Mouse (Mus musculus) regulatory T cell (primary cell): ENCODE measurements around the gene Galntl6.

Experiments used
- in situ Hi-C: fragments of 300-600 bp; cut with MboI, MseI; formaldehyde crosslinking; loops from one replicate; pipeline ENCODE4 v1.15.1; 2025; ENCODE audit warnings: high pct_unique_total_duplicates

Gene Galntl6

DNA sequence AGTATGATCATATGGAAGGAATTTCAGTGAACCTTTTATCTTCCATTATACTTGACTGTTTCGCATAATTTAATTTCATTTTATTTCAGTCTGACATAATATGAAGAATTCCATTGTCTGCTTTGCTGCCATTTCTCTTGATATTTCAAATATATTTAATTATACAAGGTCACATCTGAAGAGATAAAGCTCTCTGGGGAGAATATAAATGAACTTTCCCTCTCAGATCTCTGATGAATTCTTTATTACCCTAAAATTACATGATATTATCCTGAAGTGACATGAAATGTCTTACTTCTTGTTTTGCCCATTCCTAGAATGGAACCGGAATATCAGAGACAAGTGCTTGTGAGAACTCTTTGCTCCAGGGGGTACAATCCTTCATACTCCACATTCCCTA, 647.0 kb downstream of the Galntl6 start:
- in situ Hi-C loops = no loop called here

DNA sequence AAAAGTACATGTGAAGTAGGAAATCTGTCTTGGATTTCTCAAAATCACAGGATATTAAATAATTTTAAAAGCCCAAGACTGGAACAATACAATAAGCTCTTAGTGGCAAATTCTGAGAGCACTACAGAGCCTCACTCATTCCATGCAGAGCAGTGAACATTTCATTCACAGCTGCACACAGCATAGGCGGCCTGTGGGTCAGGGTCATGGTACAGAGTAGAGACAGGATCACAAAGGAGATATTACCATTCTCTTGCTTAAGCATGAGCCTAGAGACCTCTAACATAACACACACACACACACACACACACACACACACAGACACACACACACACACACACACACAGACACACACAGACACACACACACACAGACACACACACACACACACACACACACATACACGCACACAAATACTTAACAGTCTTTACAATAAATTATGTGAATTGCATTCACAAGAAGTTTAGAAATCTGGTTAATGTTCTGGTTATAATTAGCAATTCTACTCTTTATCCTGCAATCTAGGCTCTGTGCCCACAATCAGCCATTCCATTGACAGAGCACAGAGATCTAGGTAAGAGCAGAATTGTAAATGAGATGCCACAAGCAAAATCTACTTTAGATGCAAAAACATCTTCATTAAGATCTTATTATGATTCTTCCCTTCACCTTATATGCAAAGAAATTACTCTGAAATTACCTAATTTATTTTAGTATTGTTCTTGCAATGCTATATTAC, 653.7 kb downstream of the Galntl6 start:
- in situ Hi-C loops = loop anchor here (10.0 kb wide), 1 partner anchor 154 kb away; no protein-coding TSS in a partner anchor

DNA sequence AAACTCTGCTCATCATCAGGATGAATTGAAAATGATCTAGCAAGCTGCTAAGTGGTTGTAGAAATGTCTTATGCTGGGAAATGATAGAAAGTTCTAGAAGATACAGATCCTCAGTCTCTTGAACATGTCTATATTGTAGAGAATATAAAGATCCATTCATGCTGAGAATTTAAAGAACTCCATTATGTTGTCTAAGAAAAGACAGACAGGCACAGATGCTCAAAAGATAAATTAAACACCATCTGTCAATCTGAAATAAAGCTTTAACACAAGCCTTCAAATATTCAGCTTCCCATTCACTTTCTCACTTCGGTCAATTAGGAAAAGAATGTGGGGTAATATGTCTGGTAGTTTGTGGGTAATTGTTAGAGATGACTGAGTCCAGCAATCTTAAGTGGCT, 658.8 kb downstream of the Galntl6 start:
- in situ Hi-C loops = loop anchor here (10.0 kb wide), 1 partner anchor 149 kb away; no protein-coding TSS in a partner anchor

DNA sequence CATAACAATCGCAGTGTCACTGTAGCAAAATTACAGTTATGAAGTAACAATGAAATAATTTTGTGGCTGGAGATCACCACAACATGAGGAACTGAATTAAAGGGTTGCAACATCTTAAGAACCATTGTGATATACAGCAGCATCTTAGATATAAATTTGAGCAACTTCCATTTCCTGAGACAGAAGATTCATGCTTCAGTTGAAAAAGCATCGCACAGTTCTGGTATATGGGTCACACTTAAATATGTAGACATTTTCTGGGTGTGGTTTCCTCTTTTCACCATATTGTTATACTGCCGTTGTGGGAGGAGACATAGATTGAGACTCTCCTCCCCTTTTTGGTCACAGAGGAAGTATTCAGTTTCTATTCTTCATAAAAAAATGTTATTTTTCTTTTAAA, 667.6 kb downstream of the Galntl6 start:
- in situ Hi-C loops = no loop called here

DNA sequence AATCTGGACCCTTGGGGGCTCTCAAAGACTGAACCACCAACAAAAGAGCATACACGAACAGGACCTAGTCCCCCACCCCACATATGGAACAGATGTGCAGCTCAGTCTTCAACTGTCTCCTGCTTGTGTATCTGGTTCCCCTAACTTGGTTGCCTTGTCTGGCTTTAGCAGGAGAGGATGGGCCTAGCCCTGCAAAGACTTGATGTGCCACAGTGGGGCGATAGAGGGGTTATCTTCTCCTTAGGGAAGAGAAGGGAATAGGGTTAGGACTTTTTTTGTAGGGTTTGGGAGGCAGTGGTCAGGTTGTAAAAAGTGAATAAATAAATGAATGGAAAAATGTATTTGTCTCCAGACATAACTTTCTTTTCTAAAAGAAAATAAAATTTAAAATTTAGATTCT, 678.2 kb downstream of the Galntl6 start:
- in situ Hi-C loops = no loop called here

DNA sequence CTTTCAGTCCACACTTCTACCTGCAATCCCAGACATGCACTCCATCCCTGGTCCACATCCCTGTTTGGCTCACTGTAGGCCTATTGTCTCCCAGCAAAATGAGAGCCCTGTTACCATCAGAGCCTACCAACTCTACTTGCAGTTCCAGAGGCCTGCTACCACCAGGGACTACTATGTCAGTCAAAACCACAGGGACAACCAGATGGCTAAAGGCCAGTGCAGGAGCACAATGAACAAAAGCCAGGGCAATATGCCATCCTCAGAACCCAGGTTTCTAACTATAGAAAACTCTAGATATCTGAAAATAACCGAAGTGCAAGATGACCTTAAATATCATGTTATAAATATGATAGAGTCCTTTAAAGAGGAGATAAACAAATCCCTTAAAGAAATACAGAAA, 683.7 kb downstream of the Galntl6 start:
- in situ Hi-C loops = no loop called here

DNA sequence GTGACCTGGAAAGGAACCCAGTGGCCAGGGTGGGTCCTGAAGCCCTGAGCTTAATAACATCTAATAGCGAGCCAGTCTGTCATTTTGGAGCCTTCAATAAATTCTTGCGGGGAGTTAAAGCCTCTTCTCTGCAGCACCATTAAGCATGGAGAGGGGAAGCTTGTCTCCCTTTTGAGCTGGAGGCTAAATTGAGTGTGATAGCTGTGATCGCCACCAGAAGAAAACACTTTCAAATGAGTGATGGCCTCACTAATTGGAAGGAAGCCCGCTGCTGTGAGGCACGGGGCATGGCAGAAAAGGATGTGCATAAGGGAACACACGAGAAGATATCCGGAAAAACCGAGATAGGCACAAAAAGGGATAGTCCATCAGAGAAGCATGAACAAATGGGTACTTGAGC, 694.6 kb downstream of the Galntl6 start:
- in situ Hi-C loops = no loop called here

DNA sequence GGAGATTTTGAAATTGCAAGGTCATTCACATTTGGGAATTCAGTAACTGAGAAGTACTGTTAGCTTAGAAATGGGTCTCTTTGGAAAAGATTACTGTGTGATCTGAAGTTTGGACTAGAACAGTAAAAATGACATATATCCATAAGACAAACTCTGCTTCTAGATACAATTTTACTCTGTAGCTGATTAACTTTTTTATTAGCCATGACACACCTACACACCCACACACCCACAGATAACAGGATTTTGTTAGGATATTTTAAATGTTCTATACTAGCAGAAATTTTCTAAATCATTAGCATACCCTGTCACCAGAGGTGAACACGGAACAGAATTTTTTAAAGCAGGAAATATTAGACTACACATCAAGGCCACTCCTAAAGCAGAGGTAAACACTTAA, 722.7 kb downstream of the Galntl6 start:
- in situ Hi-C loops = no loop called here

DNA sequence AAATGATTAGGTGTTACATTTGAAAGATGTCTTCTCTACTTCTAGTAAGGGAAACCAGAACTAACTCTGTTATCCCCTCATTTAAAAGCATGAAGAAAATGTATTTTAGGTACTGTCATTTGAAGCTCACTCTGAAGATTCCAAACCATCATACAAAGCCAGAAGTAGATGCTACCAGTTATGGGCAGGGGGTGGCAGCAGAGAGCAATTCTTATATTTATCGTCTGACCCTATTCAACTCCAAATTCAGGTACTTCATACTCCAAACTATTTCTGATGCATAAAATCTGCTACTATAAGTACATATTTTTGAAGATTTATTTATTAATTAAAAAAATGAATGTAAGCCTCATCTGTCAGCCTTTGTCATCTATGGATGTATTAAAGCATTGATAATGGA, 765.5 kb downstream of the Galntl6 start:
- in situ Hi-C loops = no loop called here

DNA sequence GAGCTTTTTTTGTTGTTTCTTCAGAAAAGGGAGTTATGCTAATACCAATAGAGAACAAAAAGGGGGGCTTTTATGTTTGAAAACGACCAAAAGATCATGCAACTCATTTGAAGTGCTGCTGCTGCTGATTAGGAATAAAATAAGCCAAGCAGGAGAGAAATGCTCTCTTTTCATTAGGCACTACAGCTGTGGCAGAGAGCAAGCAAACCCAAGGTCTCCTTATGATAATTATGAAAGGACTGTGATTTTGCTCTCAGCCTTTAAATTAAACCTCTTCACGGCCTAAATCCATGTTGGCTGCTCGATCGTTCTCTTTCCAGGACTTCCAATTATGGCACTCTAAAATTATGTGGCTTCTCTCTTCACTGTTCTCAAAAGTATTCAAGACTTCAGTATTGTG, 825.7 kb downstream of the Galntl6 start:
- in situ Hi-C loops = no loop called here

DNA sequence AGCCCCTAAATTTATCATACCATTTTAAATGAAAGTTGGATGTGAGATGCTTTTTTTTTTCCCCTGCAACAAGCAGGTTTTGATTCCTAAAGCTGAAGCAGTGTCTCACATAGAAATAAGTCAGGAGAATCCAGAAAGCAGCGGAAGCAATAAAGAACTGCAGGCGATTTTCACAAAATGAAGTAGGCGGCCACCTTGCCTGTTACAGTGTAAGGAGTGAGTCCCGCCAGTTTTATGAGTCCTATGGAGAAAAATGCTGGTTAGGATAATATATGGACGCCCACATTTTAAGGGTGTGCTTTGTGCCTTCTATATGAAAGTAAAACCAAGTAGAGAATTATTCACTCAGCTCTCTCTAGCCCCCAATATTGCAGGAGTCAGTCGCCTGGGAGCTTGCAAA, 827.5 kb downstream of the Galntl6 start:
- in situ Hi-C loops = no loop called here

DNA sequence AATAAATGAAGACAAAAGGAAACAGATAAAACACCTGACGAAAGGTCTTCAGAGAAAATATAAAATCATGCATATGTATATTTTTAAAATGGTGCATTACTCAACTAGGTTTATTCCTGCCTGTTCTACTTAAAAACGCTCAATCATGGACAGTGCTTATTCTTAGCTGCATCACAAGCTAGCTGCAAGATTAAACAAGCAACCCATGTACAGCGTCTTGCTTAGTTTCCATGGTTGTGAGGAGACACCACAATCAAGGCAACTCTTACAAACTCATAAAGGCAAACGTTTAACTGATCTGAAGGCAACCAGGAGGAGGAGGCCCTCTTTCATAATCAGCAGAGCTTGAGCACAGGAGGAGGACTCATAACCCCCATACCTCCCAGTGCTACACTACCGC, 830.7 kb downstream of the Galntl6 start:
- in situ Hi-C loops = no loop called here

DNA sequence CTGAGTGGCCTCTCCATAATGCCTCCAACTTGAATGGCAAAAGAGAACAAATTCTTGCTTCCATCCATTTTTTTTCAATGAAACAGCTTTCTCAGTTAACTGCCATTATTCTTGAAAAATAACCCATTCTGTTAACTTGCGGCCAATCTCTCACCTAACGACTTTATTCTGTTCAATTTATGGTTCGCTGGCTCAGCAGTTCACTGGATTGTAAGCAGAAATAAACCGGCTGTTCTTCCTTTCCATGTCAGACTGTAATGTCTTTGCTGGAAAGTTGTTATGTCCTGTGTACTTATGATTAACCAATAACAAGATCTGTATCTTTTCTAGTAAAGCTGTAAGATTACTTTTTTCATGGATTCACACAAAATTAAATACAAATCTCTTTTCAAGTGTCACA, 837.8 kb downstream of the Galntl6 start:
- in situ Hi-C loops = no loop called here

DNA sequence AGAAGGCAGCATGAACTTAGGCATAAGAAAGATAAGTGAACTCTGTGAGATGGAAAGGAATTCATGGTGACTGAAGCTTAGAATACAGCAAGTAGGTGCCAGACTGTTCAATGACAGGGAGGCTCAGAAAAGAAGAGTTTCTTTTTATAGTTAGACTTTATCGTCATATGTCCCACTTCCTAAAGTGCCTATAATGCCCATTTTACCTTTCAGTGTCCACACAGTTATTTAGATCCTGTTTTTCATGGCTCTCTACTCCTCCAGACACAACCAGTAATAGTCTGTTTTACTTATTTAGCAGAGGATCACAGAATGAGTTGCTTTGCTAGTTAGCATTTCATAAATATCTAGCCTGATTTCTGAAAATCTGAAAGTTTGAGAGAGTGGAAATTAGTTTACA, 838.7 kb downstream of the Galntl6 start:
- in situ Hi-C loops = no loop called here

DNA sequence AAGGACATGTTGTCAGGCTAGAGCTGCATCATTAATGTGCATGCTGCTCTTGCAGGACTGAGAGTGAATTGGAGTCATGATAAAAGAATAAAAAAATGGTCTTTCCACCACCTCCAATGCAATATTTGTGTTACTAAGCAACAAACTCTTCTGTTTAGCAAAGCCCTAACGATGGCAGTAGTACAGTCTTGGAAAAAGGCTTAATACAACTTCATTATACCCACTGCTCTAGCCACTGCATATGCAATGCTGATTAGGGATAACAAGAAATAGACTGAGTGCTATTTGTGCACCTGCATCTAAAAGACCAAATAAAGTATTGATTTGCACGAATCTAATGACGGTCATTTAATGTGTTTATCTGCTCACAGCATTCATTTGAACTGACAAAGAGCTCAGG, 880.2 kb downstream of the Galntl6 start:
- in situ Hi-C loops = no loop called here

DNA sequence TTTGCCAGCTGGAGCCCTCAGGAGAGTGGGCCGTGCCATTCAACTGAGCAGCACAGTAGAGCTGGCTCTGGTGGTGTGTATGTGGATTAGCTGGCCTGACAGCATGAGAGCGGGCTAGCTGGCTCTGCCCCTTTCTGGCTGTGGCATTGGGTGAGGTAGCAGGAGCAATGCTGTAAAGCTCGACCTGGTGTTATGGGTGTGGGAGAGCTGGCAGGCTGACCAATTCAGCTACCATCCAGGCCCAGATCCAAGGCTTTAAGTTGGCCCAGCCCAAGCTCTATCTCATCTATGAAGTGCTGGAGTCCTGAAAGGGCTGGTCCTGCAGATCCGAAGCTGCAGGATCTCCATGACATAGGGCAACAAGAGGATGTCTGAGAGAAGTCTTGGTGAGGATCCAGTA, 886.9 kb downstream of the Galntl6 start:
- in situ Hi-C loops = no loop called here

DNA sequence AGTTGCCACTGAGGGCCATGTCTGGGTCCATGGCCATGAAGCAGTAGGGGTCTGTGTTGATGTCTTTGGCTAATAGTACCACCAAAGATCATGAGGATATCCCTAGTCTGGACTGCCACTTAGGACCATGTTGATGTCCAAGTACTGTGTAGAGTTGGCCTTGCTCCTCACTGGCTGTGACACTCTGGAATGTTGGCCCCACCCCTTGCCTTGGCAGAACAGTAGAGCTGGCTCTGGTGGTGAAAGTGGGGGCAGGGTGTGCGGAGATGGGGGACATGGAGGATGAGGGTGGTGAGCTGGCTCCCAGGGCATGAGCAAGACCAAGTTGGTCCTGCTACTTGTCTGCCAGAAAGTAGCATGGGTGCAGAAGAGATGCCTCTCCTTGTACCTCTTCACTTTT, 887.3 kb downstream of the Galntl6 start:
- in situ Hi-C loops = no loop called here

DNA sequence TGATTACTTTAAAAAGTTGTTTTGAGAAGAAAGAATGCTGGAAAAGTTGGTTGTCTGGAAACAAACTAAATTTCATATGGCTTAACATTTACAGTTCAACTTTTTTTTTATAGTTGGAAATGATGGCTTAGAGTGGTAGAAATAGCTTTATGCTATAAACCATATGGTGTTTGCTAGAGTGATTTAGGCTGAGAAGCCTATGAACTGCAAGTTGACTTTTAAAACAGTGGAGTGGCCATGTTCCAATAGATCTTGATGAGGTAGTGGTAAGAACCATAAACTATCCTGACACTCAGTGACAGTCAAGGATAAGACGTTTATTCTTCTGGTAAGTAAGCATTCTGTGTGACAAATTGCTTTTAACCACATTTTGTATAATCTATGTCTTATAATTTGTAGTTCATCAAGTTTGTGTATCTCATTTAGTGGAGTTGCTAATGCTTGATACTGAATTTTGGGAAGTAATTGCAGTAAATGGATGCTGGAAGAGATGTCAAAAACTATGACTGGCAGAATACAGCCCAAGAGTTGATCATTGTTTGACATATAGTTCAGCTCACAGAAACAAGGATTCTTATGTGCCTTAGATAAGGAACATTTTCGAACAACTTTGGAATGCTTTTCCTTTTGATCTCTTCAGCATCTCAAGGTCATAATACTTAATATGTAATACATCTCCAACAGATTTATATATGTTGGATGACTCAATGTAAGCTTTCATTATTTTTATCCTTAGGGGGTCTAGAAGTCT, 888.8 kb downstream of the Galntl6 start:
- in situ Hi-C loops = no loop called here

DNA sequence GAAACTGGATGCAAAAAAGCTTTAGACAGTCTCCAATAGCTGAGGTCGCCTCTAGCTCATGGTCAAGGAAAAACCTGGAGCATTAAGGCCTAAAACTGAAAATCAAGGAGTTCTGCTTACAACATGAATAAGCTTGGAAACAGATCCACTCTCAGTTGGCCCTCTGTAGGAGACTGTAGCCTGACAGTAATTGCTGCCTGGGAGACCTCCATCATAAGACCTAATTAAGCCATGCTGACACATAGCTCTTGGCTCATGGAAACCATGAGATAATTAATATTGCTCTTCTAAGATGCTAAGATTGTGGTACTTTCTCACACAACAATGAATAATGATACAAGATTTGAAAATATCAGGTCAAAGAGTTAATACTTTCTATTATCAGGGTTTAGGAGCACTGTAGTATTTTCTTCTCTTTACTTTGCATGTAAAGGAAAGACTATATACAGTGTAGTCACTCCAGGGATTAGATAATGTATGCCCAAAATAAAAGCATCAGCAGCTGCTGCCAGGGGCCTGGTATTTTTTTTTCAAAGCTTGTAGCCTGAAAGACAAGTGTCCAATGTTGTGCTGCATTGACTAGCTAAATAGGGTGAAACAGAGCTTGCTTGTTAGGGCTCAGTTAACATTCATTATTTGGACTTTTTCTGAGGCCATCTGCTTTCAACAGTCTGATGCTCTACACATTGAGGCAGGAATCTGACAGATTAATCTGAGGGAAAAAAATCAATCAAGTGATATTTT, 922.8 kb downstream of the Galntl6 start:
- in situ Hi-C loops = no loop called here

DNA sequence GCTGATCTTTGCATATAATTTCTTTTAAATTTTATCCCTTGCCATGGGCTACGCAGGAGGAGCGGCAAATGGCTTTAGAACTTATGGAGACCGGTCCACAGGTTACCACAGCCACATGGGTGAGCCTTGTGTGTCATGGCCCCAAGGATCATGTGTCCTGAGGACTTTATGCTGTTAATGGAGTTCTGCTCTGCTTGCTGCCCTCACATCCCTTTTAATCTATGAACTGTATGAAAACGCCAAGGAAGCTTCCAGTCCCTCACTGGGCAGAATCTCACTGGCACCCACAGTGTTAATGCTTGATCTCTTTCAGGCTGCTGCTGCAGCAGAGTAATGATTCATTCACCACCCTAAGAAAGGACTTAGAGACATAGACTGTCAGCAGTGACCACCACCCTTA, 935.1 kb downstream of the Galntl6 start:
- in situ Hi-C loops = no loop called here

DNA sequence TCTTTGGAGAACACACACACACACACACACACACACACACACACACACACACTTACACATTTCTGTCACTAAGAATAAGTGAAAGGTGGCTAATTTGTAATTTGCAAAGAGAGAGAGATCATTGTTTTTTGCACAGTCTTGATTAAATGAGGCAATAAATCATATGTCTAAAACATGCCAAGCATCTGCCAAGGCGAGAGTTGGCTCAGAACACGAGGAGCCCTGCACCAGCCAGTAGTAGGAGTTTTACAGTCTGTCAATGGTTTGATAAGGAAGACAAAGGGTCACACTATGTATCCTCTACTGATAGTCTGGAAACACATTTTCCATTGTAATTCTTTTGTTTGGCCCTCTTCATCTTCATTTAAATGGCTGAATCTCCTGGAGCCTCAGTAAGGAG, 938.3 kb downstream of the Galntl6 start:
- in situ Hi-C loops = no loop called here

DNA sequence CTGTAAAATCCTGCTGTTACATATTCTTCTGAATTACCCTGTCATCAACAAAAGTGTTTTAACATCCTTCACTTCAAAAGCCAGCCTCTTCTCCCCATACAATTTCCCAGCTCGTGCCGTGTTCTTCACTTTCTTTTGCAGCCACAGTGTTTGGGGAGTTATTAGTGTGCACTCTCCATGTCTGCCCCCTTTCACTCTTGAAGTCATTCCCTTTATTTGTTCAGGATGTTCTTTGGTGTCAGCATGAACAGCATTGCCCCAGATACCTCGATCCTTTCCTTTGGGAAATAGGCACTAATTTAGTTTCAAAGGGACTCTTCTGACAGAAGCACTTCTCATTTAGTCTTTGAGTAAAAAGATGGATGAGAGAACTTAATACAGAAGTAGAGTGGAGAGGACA, 939.6 kb downstream of the Galntl6 start:
- in situ Hi-C loops = no loop called here

DNA sequence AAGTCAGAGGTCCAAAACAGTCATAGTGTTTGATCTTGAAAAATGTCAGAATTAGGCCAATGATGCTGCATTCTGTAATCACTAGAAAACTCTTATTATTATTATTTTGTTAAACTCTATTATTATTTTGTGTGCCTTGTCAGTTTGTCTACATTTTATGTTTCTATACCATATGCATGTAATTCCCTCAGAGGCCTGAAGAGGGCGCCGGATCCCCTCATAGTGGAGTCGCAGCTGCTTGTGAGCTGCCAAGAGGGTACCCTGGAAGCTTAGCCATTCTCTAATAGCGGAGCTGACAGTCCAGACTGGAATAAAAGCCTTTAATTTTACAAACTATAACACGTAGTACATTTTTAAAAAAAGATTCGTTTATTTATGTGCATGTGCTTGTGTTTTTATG, 945.8 kb downstream of the Galntl6 start:
- in situ Hi-C loops = no loop called here
